Mouse (Mus musculus): ENCODE measurements around the gene Tfap2d. TPM values are rescaled to one million over a fixed set of nuclear protein-coding genes. Genes with fewer than 3 reads are reported as not detected.

Gene Tfap2d
- total RNA-seq, 1 experiment: not detected

- Histone ChIP-seq H3K4me3 (ENCODE audit: insufficient read depth in 1 of 2, low read depth in 1 of 2, low read length in 2 of 2, poor library complexity in 1 of 2, severe bottlenecking in 1 of 2) (peak overlapping the region in 1 of 2 experiments; percentile 22; a peak in 1 of 4 replicates), H3K9me3 (ENCODE audit: control insufficient read depth, insufficient read depth, low read depth, low read length) (no peaks in the 10 kb centered on the region), H3K9ac (ENCODE audit: insufficient read depth, low read depth, low read length, poor library complexity, severe bottlenecking) (no peak overlapping the region), H3K27ac (ENCODE audit: insufficient read depth, low read depth, low read length, poor library complexity, severe bottlenecking) (no peak overlapping the region), H3K4me1 (ENCODE audit: control insufficient read depth in 2 of 2, insufficient read depth in 2 of 2, low read length in 2 of 2, poor library complexity in 1 of 2) (peaks cover 0 to 2% of the 10 kb centered on the region in 2 experiments; a peak in 1 of 4 replicates), H3K36me3 (ENCODE audit: control insufficient read depth, insufficient read depth, low read length, poor library complexity, severe bottlenecking) (no peaks in the 10 kb centered on the region)
- in situ Hi-C loops (cut with MboI; ENCODE audit: low sequenced_read_pairs in 2 of 2, unreplicated experiment in 2 of 2): loop anchor here in 1 of 2 experiments (10.0 kb wide), 1 partner anchor 105 kb away; the partner anchor contains the start of gene Tfap2d
- TF ChIP-seq ZC3H11A (IDR thresholded peaks at IDR 0.05; ENCODE audit: borderline replicate concordance, low read depth, low read length): no peak
- TF ChIP-seq ZNF384 (IDR thresholded peaks at IDR 0.05; ENCODE audit: low read depth, low read length): no peak; the same call in 1 of the 2 replicates
- TF ChIP-seq MAFK (IDR thresholded peaks at IDR 0.05; ENCODE audit: insufficient read depth, low read depth, low read length): no peak
- TF ChIP-seq HCFC1 (IDR thresholded peaks at IDR 0.05; ENCODE audit: borderline replicate concordance, insufficient read depth, low read length): no peak
- no peak for TF ChIP-seq CHD2 (IDR thresholded peaks at IDR 0.05; ENCODE audit: low read depth, low read length)
- no peak for DNase-seq (ENCODE audit: low read depth, low spot score)
These were observed 107.0 kb downstream of the Tfap2d start for GRCm38 (mm10) chr1:19209776-19210175.

GRCm38 (mm10) chr1:19210215-19211032, 107.6 kb downstream of the Tfap2d start:
- in situ Hi-C loops (cut with MboI; ENCODE audit: low sequenced_read_pairs in 2 of 2, unreplicated experiment in 2 of 2): loop anchor here in 1 of 2 experiments (10.0 kb wide), 1 partner anchor 106 kb away; the partner anchor contains the start of gene Tfap2d
- Histone ChIP-seq H3K9ac (ENCODE audit: insufficient read depth, low read depth, low read length, poor library complexity, severe bottlenecking) (no peak overlapping the region), H3K4me1 (ENCODE audit: control insufficient read depth in 2 of 2, insufficient read depth in 2 of 2, low read length in 2 of 2, poor library complexity in 1 of 2) (peaks cover 0 to 2% of the 10 kb centered on the region in 2 experiments; a peak in 1 of 4 replicates), H3K36me3 (ENCODE audit: control insufficient read depth, insufficient read depth, low read length, poor library complexity, severe bottlenecking) (no peaks in the 10 kb centered on the region), H3K27ac (ENCODE audit: insufficient read depth, low read depth, low read length, poor library complexity, severe bottlenecking) (no peak overlapping the region), H3K4me3 (ENCODE audit: insufficient read depth in 1 of 2, low read depth in 1 of 2, low read length in 2 of 2, poor library complexity in 1 of 2, severe bottlenecking in 1 of 2) (no peak overlapping the region), H3K9me3 (ENCODE audit: control insufficient read depth, insufficient read depth, low read depth, low read length) (no peaks in the 10 kb centered on the region)
- DNase-seq (ENCODE audit: low read depth, low spot score): no peak
- TF ChIP-seq ZC3H11A (IDR thresholded peaks at IDR 0.05; ENCODE audit: borderline replicate concordance, low read depth, low read length): no peak
- TF ChIP-seq MAFK (IDR thresholded peaks at IDR 0.05; ENCODE audit: insufficient read depth, low read depth, low read length): no peak
- no peak for TF ChIP-seq HCFC1 (IDR thresholded peaks at IDR 0.05; ENCODE audit: borderline replicate concordance, insufficient read depth, low read length)
- no peak; the same call in 1 of the 2 replicates for TF ChIP-seq ZNF384 (IDR thresholded peaks at IDR 0.05; ENCODE audit: low read depth, low read length)
- TF ChIP-seq CHD2 (IDR thresholded peaks at IDR 0.05; ENCODE audit: low read depth, low read length): no peak

- no peak for DNase-seq (ENCODE audit: low read depth, low spot score)
- in situ Hi-C loops (cut with MboI; ENCODE audit: low sequenced_read_pairs in 2 of 2, unreplicated experiment in 2 of 2): loop anchor here in 1 of 2 experiments (10.0 kb wide), 1 partner anchor 106 kb away; the partner anchor contains the start of gene Tfap2d
- TF ChIP-seq HCFC1 (IDR thresholded peaks at IDR 0.05; ENCODE audit: borderline replicate concordance, insufficient read depth, low read length) (no peak), ZC3H11A (IDR thresholded peaks at IDR 0.05; ENCODE audit: borderline replicate concordance, low read depth, low read length) (no peak), CHD2 (IDR thresholded peaks at IDR 0.05; ENCODE audit: low read depth, low read length) (no peak), ZNF384 (IDR thresholded peaks at IDR 0.05; ENCODE audit: low read depth, low read length) (no peak), MAFK (IDR thresholded peaks at IDR 0.05; ENCODE audit: insufficient read depth, low read depth, low read length) (no peak)
- Histone ChIP-seq H3K4me1 (ENCODE audit: control insufficient read depth in 2 of 2, insufficient read depth in 2 of 2, low read length in 2 of 2, poor library complexity in 1 of 2) (peaks cover 0 to 2% of the 10 kb centered on the region in 2 experiments; a peak in 1 of 4 replicates), H3K9ac (ENCODE audit: insufficient read depth, low read depth, low read length, poor library complexity, severe bottlenecking) (no peak overlapping the region), H3K4me3 (ENCODE audit: insufficient read depth in 1 of 2, low read depth in 1 of 2, low read length in 2 of 2, poor library complexity in 1 of 2, severe bottlenecking in 1 of 2) (no peak overlapping the region), H3K9me3 (ENCODE audit: control insufficient read depth, insufficient read depth, low read depth, low read length) (no peaks in the 10 kb centered on the region), H3K36me3 (ENCODE audit: control insufficient read depth, insufficient read depth, low read length, poor library complexity, severe bottlenecking) (no peaks in the 10 kb centered on the region), H3K27ac (ENCODE audit: insufficient read depth, low read depth, low read length, poor library complexity, severe bottlenecking) (no peak overlapping the region)
These were observed 108.2 kb downstream of the Tfap2d start for GRCm38 (mm10) chr1:19211033-19211405.

- no peak overlapping the region for H3K27ac ChIP-seq (ENCODE audit: insufficient read depth, low read depth, low read length, poor library complexity, severe bottlenecking)
- H3K9ac ChIP-seq (ENCODE audit: insufficient read depth, low read depth, low read length, poor library complexity, severe bottlenecking): no peak overlapping the region
These were observed 108.8 kb downstream of the Tfap2d start for GRCm38 (mm10) chr1:19211546-19212154.

More at GRCm38 (mm10) chr1:19211546-19212154, 108.8 kb downstream of the Tfap2d start:
- H3K4me1 ChIP-seq (ENCODE audit: control insufficient read depth in 2 of 2, insufficient read depth in 2 of 2, low read length in 2 of 2, poor library complexity in 1 of 2): peaks cover 0 to 2% of the 10 kb centered on the region in 2 experiments; a peak in 1 of 4 replicates
- H3K4me3 ChIP-seq (ENCODE audit: insufficient read depth in 1 of 2, low read depth in 1 of 2, low read length in 2 of 2, poor library complexity in 1 of 2, severe bottlenecking in 1 of 2): no peak overlapping the region; a peak in 1 of 4 replicates
- in situ Hi-C loops (cut with MboI; ENCODE audit: low sequenced_read_pairs in 2 of 2, unreplicated experiment in 2 of 2): loop anchor here in 1 of 2 experiments (10.0 kb wide), 1 partner anchor 107 kb away; the partner anchor contains the start of gene Tfap2d
- no peak for DNase-seq (ENCODE audit: low read depth, low spot score)
- no peaks in the 10 kb centered on the region for H3K9me3 ChIP-seq (ENCODE audit: control insufficient read depth, insufficient read depth, low read depth, low read length)
- H3K36me3 ChIP-seq (ENCODE audit: control insufficient read depth, insufficient read depth, low read length, poor library complexity, severe bottlenecking): no peaks in the 10 kb centered on the region
- TF ChIP-seq ZNF384 (IDR thresholded peaks at IDR 0.05; ENCODE audit: low read depth, low read length): no peak
- TF ChIP-seq HCFC1 (IDR thresholded peaks at IDR 0.05; ENCODE audit: borderline replicate concordance, insufficient read depth, low read length): no peak
- TF ChIP-seq MAFK (IDR thresholded peaks at IDR 0.05; ENCODE audit: insufficient read depth, low read depth, low read length): no peak
- TF ChIP-seq CHD2 (IDR thresholded peaks at IDR 0.05; ENCODE audit: low read depth, low read length): no peak
- TF ChIP-seq ZC3H11A (IDR thresholded peaks at IDR 0.05; ENCODE audit: borderline replicate concordance, low read depth, low read length): no peak

All from ES-E14 (cell line).